Mouse (Mus musculus) spleen, adult 18-20 months (tissue): Measurements from ENCODE around the gene Hormad2.

ENCODE experiments used
- DNase-seq, 2 experiments: peaks; one replicate each; pipeline ENCODE4 v3.0.0; 2022; ENCODE audit warnings: mixed read lengths in 2 of 2

The Hormad2 gene

GRCm38 (mm10) chr11:4299735-4300474 is 141.0 kb downstream of the Hormad2 start:
- DNase-seq: no peak

- DNase-seq: no peak
Measured at GRCm38 (mm10) chr11:4299191-4299590, 141.7 kb downstream of the Hormad2 start.

GRCm38 (mm10) chr11:4298615-4299014 is 142.3 kb downstream of the Hormad2 start:
- DNase-seq: no peak

GRCm38 (mm10) chr11:4297753-4298152 is 143.2 kb downstream of the Hormad2 start:
- no peak for DNase-seq

GRCm38 (mm10) chr11:4296610-4297275 is 144.2 kb downstream of the Hormad2 start:
- DNase-seq: no peak
